Mouse (Mus musculus): ENCODE results near the gene Gm13275. TPM values are rescaled to one million over a fixed set of nuclear protein-coding genes. Genes with fewer than 3 reads are reported as not detected.

Gene Gm13275
- polyA plus RNA-seq, 1 experiment from 2014 or later, result not detected

Other genes with a start within 250 kb of the Gm13275 start
- gene Ifna15, start 236.2 kb upstream of the Gm13275 start, polyA plus RNA-seq (2015; fragmentation: Nextera tagmentation; extraction: Ambion mirVana), result not detected in 2 replicates
- gene Ifna14, start 222.7 kb upstream of the Gm13275 start, polyA plus RNA-seq (2015; fragmentation: Nextera tagmentation; extraction: Ambion mirVana), result not detected in 2 replicates
- gene Ifna9, start 202.1 kb upstream of the Gm13275 start, polyA plus RNA-seq (2015; fragmentation: Nextera tagmentation; extraction: Ambion mirVana), result not detected in 2 replicates
- not detected in 2 replicates for gene Ifna12, start 191.1 kb upstream of the Gm13275 start, polyA plus RNA-seq (2015; fragmentation: Nextera tagmentation; extraction: Ambion mirVana)
- not detected in 2 replicates for gene C87499, start 160.1 kb upstream of the Gm13275 start, polyA plus RNA-seq (2015; fragmentation: Nextera tagmentation; extraction: Ambion mirVana)
- gene Ifna13, start 150.0 kb upstream of the Gm13275 start, polyA plus RNA-seq (2015; fragmentation: Nextera tagmentation; extraction: Ambion mirVana), result not detected in 2 replicates
- not detected in 2 replicates for gene Ifna16, start 117.6 kb upstream of the Gm13275 start, polyA plus RNA-seq (2015; fragmentation: Nextera tagmentation; extraction: Ambion mirVana)
- not detected in 2 replicates for gene Ifna2, start 110.6 kb upstream of the Gm13275 start, polyA plus RNA-seq (2015; fragmentation: Nextera tagmentation; extraction: Ambion mirVana)
- gene Ifnab, start 103.1 kb upstream of the Gm13275 start, polyA plus RNA-seq (2015; fragmentation: Nextera tagmentation; extraction: Ambion mirVana), result not detected in 2 replicates
- gene Gm26566, start 72.7 kb upstream of the Gm13275 start, polyA plus RNA-seq (2015; fragmentation: Nextera tagmentation; extraction: Ambion mirVana), result 0.56 and 1.1 TPM in 2 replicates
- 93.3 and 105 TPM in 2 replicates for gene Klhl9, start 72.0 kb upstream of the Gm13275 start, polyA plus RNA-seq (2015; fragmentation: Nextera tagmentation; extraction: Ambion mirVana)
- gene Gm13271, start 39.6 kb upstream of the Gm13275 start, polyA plus RNA-seq (2015; fragmentation: Nextera tagmentation; extraction: Ambion mirVana), result not detected in 2 replicates
- gene Gm13283, start 34.4 kb upstream of the Gm13275 start, polyA plus RNA-seq (2015; fragmentation: Nextera tagmentation; extraction: Ambion mirVana), result 0.36 and 0.60 TPM in 2 replicates
- gene Gm13290, start 20.7 kb upstream of the Gm13275 start, polyA plus RNA-seq (2015; fragmentation: Nextera tagmentation; extraction: Ambion mirVana), result 0.76 and 0.87 TPM in 2 replicates
- gene Gm13289, start 17.6 kb upstream of the Gm13275 start, polyA plus RNA-seq (2015; fragmentation: Nextera tagmentation; extraction: Ambion mirVana), result not detected in 2 replicates
- not detected in 2 replicates for gene Gm13272, start 14.6 kb upstream of the Gm13275 start, polyA plus RNA-seq (2015; fragmentation: Nextera tagmentation; extraction: Ambion mirVana)
- 0.26 and 0.37 TPM in 2 replicates for gene Ifnz, start 12.4 kb upstream of the Gm13275 start, polyA plus RNA-seq (2015; fragmentation: Nextera tagmentation; extraction: Ambion mirVana)
- gene Gm13276, start 8.8 kb upstream of the Gm13275 start, polyA plus RNA-seq (2015; fragmentation: Nextera tagmentation; extraction: Ambion mirVana), result not detected in 2 replicates
- not detected in 2 replicates for gene Gm13277, start 5.9 kb upstream of the Gm13275 start, polyA plus RNA-seq (2015; fragmentation: Nextera tagmentation; extraction: Ambion mirVana)
- gene Gm13278, start 2.9 kb upstream of the Gm13275 start, polyA plus RNA-seq (2015; fragmentation: Nextera tagmentation; extraction: Ambion mirVana), result not detected in 2 replicates
- not detected in 2 replicates for gene Gm13279, start 2.9 kb downstream of the Gm13275 start, polyA plus RNA-seq (2015; fragmentation: Nextera tagmentation; extraction: Ambion mirVana)
- 0.93 and 1.4 TPM in 2 replicates for gene Gm13285, start 5.2 kb downstream of the Gm13275 start, polyA plus RNA-seq (2015; fragmentation: Nextera tagmentation; extraction: Ambion mirVana)
- gene Gm13287, start 8.8 kb downstream of the Gm13275 start, polyA plus RNA-seq (2015; fragmentation: Nextera tagmentation; extraction: Ambion mirVana), result 0.36 TPM in 1 of 2 replicates, not detected in the other
- gene Gm13288, start 11.0 kb downstream of the Gm13275 start, polyA plus RNA-seq (2015; fragmentation: Nextera tagmentation; extraction: Ambion mirVana), result 0.15 TPM in 1 of 2 replicates, not detected in the other
- gene Ifna7, start 21.7 kb downstream of the Gm13275 start, polyA plus RNA-seq (2015; fragmentation: Nextera tagmentation; extraction: Ambion mirVana), result not detected in 2 replicates
- gene Ifna11, start 25.5 kb downstream of the Gm13275 start, polyA plus RNA-seq (2015; fragmentation: Nextera tagmentation; extraction: Ambion mirVana), result not detected in 2 replicates
- not detected in 2 replicates for gene Ifna6, start 32.9 kb downstream of the Gm13275 start, polyA plus RNA-seq (2015; fragmentation: Nextera tagmentation; extraction: Ambion mirVana)
- gene Ifna5, start 41.0 kb downstream of the Gm13275 start, polyA plus RNA-seq (2015; fragmentation: Nextera tagmentation; extraction: Ambion mirVana), result not detected in 2 replicates
- not detected in 2 replicates for gene Ifna4, start 47.4 kb downstream of the Gm13275 start, polyA plus RNA-seq (2015; fragmentation: Nextera tagmentation; extraction: Ambion mirVana)
- not detected in 2 replicates for gene Ifna1, start 55.6 kb downstream of the Gm13275 start, polyA plus RNA-seq (2015; fragmentation: Nextera tagmentation; extraction: Ambion mirVana)
- not detected in 2 replicates for gene Ifne, start 85.7 kb downstream of the Gm13275 start, polyA plus RNA-seq (2015; fragmentation: Nextera tagmentation; extraction: Ambion mirVana)

Measured in limb, embryonic 15.5 days (tissue).